Mouse (Mus musculus) ES-E14 (cell line): Measurements from ENCODE around the gene Myl6. TPM values are rescaled to one million over a fixed set of nuclear protein-coding genes. Genes with fewer than 3 reads are reported as not detected.

Experiments
- DNase-seq: peaks from one replicate; pipeline ENCODE4 v3.0.0-alpha.2; 2013; ENCODE audit warnings: low read depth, low spot score
- H3K27ac ChIP-seq: 2 replicates; pipeline ENCODE4 v1.5.1; 2012; ENCODE audit warnings: low read depth, mild to moderate bottlenecking, low read length, moderate library complexity, mixed read lengths; ENCODE audit not compliant: poor library complexity, insufficient read depth, severe bottlenecking
- H3K36me3 ChIP-seq: 2 replicates; pipeline ENCODE4 v1.6.1; 2012; ENCODE audit warnings: mild to moderate bottlenecking, low read length, moderate library complexity, mixed read lengths; ENCODE audit not compliant: control insufficient read depth, poor library complexity, insufficient read depth, severe bottlenecking
- H3K4me1 ChIP-seq, 2 experiments: fragments of 150-350 bp in 1 of 2; sonication (generic) in 1 of 2; 2 replicates each; pipeline ENCODE4 v1.6.1; 2012; ENCODE audit warnings: low read length in 2 of 2, mild to moderate bottlenecking in 1 of 2, mixed read lengths in 1 of 2; ENCODE audit not compliant: control insufficient read depth in 2 of 2, insufficient read depth in 2 of 2, poor library complexity in 1 of 2
- H3K4me3 ChIP-seq, 2 experiments: fragments of 150-350 bp in 1 of 2; sonication (generic) in 1 of 2; 2 replicates each; pipeline ENCODE4 v1.5.1; 2012; ENCODE audit warnings: low read length in 2 of 2, low read depth in 1 of 2, mild to moderate bottlenecking in 1 of 2, mixed read lengths in 1 of 2; ENCODE audit not compliant: insufficient read depth in 1 of 2, poor library complexity in 1 of 2, severe bottlenecking in 1 of 2
- H3K9ac ChIP-seq: 2 replicates; pipeline ENCODE4 v1.6.1; 2012; ENCODE audit warnings: low read depth, mild to moderate bottlenecking, low read length, mixed read lengths; ENCODE audit not compliant: poor library complexity, insufficient read depth, severe bottlenecking
- H3K9me3 ChIP-seq: fragments of 150-350 bp; sonication (generic); 2 replicates; pipeline ENCODE4 v1.6.1; 2012; ENCODE audit warnings: low read depth, mild to moderate bottlenecking, low read length; ENCODE audit not compliant: control insufficient read depth, insufficient read depth
- CHD2 ChIP-seq: IDR thresholded peaks from 2 replicates; pipeline ENCODE4 v1.6.1; 2014; ENCODE audit warnings: mild to moderate bottlenecking, low read depth, low read length, inconsistent platforms
- HCFC1 ChIP-seq: IDR thresholded peaks from 2 replicates; pipeline ENCODE4 v1.6.1; 2012; ENCODE audit warnings: low read length, inconsistent platforms, borderline replicate concordance; ENCODE audit not compliant: insufficient read depth
- MAFK ChIP-seq: IDR thresholded peaks from 2 replicates; pipeline ENCODE4 v1.6.1; 2014; ENCODE audit warnings: mild to moderate bottlenecking, low read depth, low read length, inconsistent platforms; ENCODE audit not compliant: insufficient read depth
- ZC3H11A ChIP-seq: IDR thresholded peaks from 2 replicates; pipeline ENCODE4 v1.6.1; 2012; ENCODE audit warnings: low read depth, mild to moderate bottlenecking, inconsistent platforms, low read length, borderline replicate concordance
- ZNF384 ChIP-seq: IDR thresholded peaks from 2 replicates; pipeline ENCODE4 v1.6.1; 2012; ENCODE audit warnings: low read depth, low read length, inconsistent platforms
- in situ Hi-C, 2 experiments: fragments of 600-800 bp; cut with MboI; formaldehyde crosslinking; loops; one replicate each; pipeline ENCODE4 v1.15.1; 2025; ENCODE audit warnings: low sequenced_read_pairs in 2 of 2, inconsistent platforms in 1 of 2; ENCODE audit not compliant: unreplicated experiment in 2 of 2
- total RNA-seq: library from RNA; depleted of rRNA; stranded (reverse); fragments of 300-350 nt; gene quantifications from 2 replicates; pipeline ENCODE4 v1.2.3, GENCODE M21; 2012

Gene Myl6
- total RNA-seq, 1 experiment = 1,090 TPM

GRCm38 (mm10) chr10:128497134-128497737, 3.3 kb upstream of the Myl6 start:
- TF ChIP-seq MAFK (no peak), ZC3H11A (no peak), CHD2 (no peak), HCFC1 (no peak), ZNF384 (no peak)
- Histone ChIP-seq H3K9me3 (no peaks in the 10 kb centered on the region), H3K9ac (no peak overlapping the region), H3K36me3 (peaks cover 3% of the 10 kb centered on the region; the same call in 1 of the 2 replicates), H3K27ac (no peak overlapping the region), H3K4me1 (peaks cover 0 to 10% of the 10 kb centered on the region in 2 experiments; a peak in 2 of 4 replicates), H3K4me3 (no peak overlapping the region)
- DNase-seq = no peak
- in situ Hi-C loops = no loop called here

GRCm38 (mm10) chr10:128496509-128497077, 2.6 kb upstream of the Myl6 start:
- no peak overlapping the region for H3K4me3 ChIP-seq
- H3K36me3 ChIP-seq = peaks cover 10% of the 10 kb centered on the region
- DNase-seq = no peak
- no peak overlapping the region for H3K27ac ChIP-seq
- in situ Hi-C loops = no loop called here
- no peak overlapping the region for H3K9ac ChIP-seq
- peaks cover 2 to 15% of the 10 kb centered on the region in 2 experiments; a peak in 3 of 4 replicates for H3K4me1 ChIP-seq
- H3K9me3 ChIP-seq = no peaks in the 10 kb centered on the region
- TF ChIP-seq MAFK = no peak
- no peak for TF ChIP-seq ZC3H11A
- no peak for TF ChIP-seq HCFC1
- TF ChIP-seq ZNF384 = no peak
- TF ChIP-seq CHD2 = no peak

GRCm38 (mm10) chr10:128495903-128496302, 2.0 kb upstream of the Myl6 start:
- Histone ChIP-seq H3K9ac (no peak overlapping the region), H3K9me3 (no peaks in the 10 kb centered on the region), H3K4me1 (peaks cover 2 to 22% of the 10 kb centered on the region in 2 experiments; a peak in 3 of 4 replicates), H3K36me3 (peaks cover 17% of the 10 kb centered on the region), H3K27ac (no peak overlapping the region), H3K4me3 (no peak overlapping the region)
- TF ChIP-seq ZNF384 (no peak), MAFK (no peak), CHD2 (no peak), HCFC1 (no peak), ZC3H11A (no peak)
- DNase-seq = no peak
- in situ Hi-C loops = no loop called here

GRCm38 (mm10) chr10:128495270-128495669, 1.3 kb upstream of the Myl6 start:
- Histone ChIP-seq H3K4me1 (peaks cover 2 to 23% of the 10 kb centered on the region in 2 experiments; a peak in 3 of 4 replicates), H3K9me3 (no peaks in the 10 kb centered on the region), H3K27ac (no peak overlapping the region), H3K4me3 (peak overlapping the region in 1 of 2 experiments; percentile 85; a peak in 1 of 4 replicates), H3K9ac (no peak overlapping the region), H3K36me3 (peaks cover 22% of the 10 kb centered on the region)
- 0 out of 2 replicates have a peak, but pooled peaks have one; percentile 11 for TF ChIP-seq ZNF384
- no peak for TF ChIP-seq MAFK
- DNase-seq = no peak
- in situ Hi-C loops = no loop called here

GRCm38 (mm10) chr10:128494667-128495245, 811 bp upstream of the Myl6 start:
- peak overlapping the region; percentile 72 to 85 for H3K4me3 ChIP-seq
- peak overlapping the region; percentile 78 for H3K9ac ChIP-seq
- in situ Hi-C loops = no loop called here
- peaks cover 2 to 27% of the 10 kb centered on the region in 2 experiments; a peak in 3 of 4 replicates for H3K4me1 ChIP-seq
- no peak for DNase-seq
- peaks cover 25% of the 10 kb centered on the region for H3K36me3 ChIP-seq
- TF ChIP-seq MAFK (no peak), HCFC1 (no peak), ZNF384 (no peak), CHD2 (no peak), ZC3H11A (no peak)
- peak overlapping the region; percentile 37; the same call in 1 of the 2 replicates for H3K27ac ChIP-seq
- no peaks in the 10 kb centered on the region for H3K9me3 ChIP-seq
